Mouse (Mus musculus): ENCODE results near the gene Poc5. TPM values are rescaled to one million over a fixed set of nuclear protein-coding genes. Genes with fewer than 3 reads are reported as not detected.

Poc5 gene
- 16.3 and 17.2 TPM in 2 replicates for polyA plus RNA-seq (2015; fragmentation: Nextera tagmentation; extraction: Ambion mirVana)

DNA sequence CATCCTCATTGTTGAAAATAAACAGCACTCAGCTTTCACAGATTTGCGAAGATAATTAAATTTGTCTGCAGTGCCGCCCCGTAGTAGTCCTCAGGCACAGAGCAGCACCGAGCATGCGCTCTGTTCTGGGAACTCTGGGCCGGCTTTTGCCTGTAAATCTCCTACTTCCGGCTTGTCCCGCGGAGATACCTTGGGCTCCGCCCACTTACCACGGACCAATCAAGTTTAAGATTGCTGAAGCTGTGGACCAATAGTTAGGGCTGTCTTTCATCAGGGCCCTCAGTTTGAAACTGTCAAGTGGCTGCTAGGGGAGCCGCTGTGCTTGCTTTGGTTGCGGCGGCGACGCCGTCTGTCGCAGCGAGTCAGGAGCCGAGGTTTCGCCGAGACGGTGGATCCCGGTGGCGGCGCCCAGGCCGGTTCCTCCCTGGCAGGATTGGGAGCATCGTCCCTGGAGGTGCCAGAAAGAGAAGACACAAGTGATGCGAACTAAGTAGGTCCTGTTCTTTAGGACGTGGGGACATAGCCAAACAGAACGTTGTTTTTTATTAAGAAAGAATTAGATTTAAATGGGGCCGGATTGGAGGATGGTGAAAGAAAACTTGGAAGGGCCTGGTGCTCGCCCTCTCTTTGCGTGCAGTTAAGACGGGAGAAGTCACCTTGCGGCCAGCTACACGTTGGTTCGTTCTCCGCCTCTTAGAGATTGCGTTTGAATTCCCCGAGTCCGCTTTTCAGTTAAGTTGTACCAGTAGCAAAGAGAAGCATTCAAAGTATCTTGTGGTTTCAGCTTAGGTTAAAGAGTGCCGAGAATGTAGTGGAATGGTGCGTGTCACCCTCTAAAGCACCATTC, at the start of gene Poc5:
Gene Poc5 (plus strand): TSS at position 253 of the 847 bp plus-strand sequence.

Small RNAs within 50 kb of the gene (microRNA-seq; reads per million reads assigned to microRNA genes)
- gene Gm25213 = not detected

Other genes with a start within 250 kb of the Poc5 start
- gene Ankdd1b, start 82.9 kb downstream of the Poc5 start, polyA plus RNA-seq (2015; fragmentation: Nextera tagmentation; extraction: Ambion mirVana) = 0.09 TPM in 1 of 2 replicates, not detected in the other
- not detected in 2 replicates for gene Gm17622, start 102.4 kb downstream of the Poc5 start, polyA plus RNA-seq (2015; fragmentation: Nextera tagmentation; extraction: Ambion mirVana)
- gene Polk, start 154.3 kb downstream of the Poc5 start, polyA plus RNA-seq (2015; fragmentation: Nextera tagmentation; extraction: Ambion mirVana) = 5.4 and 6.5 TPM in 2 replicates
- 9.6 and 12.2 TPM in 2 replicates for gene Col4a3bp, start 154.3 kb downstream of the Poc5 start, polyA plus RNA-seq (2015; fragmentation: Nextera tagmentation; extraction: Ambion mirVana)

Measured in neural tube, postnatal 0 days (tissue).